Mouse (Mus musculus) hindbrain, embryonic 13.5 days (tissue): ENCODE data around the gene Plau. TPM values are rescaled to one million over a fixed set of nuclear protein-coding genes. Genes with fewer than 3 reads are reported as not detected.

ENCODE experiments used
- ATAC-seq: fragments of 200-750 bp; cut with Nextera tagmentation; 2 replicates; pipeline ENCODE4 v1.8.0; 2017; ENCODE audit warnings: moderate TSS enrichment; ENCODE audit not compliant: low FRiP score
- H3K27ac ChIP-seq: fragments of 300-500 bp; sonication (generic); 2 replicates; pipeline ENCODE4 v1.5.1; 2015; ENCODE audit warnings: inconsistent platforms, mild to moderate bottlenecking, moderate library complexity
- H3K27me3 ChIP-seq: fragments of 300-500 bp; sonication (generic); 2 replicates; pipeline ENCODE4 v1.6.1; 2015; ENCODE audit warnings: mild to moderate bottlenecking, inconsistent platforms
- H3K36me3 ChIP-seq: fragments of 300-500 bp; sonication (generic); 2 replicates; pipeline ENCODE4 v1.6.1; 2015; ENCODE audit warnings: mild to moderate bottlenecking, inconsistent platforms
- H3K4me1 ChIP-seq: fragments of 300-500 bp; sonication (generic); replicated peaks from 2 replicates; pipeline ENCODE4 v1.6.1; 2015; ENCODE audit warnings: inconsistent platforms
- H3K4me2 ChIP-seq: fragments of 300-500 bp; sonication (generic); 2 replicates; pipeline ENCODE4 v1.6.1; 2015; ENCODE audit warnings: inconsistent platforms, mild to moderate bottlenecking, moderate library complexity
- H3K4me3 ChIP-seq: fragments of 300-500 bp; sonication (generic); 2 replicates; pipeline ENCODE4 v1.5.1; 2015; ENCODE audit warnings: mild to moderate bottlenecking, inconsistent platforms
- H3K9ac ChIP-seq: fragments of 300-500 bp; sonication (generic); 2 replicates; pipeline ENCODE4 v1.6.1; 2015; ENCODE audit warnings: mild to moderate bottlenecking, inconsistent platforms
- H3K9me3 ChIP-seq: fragments of 300-500 bp; sonication (generic); 2 replicates; pipeline ENCODE4 v1.6.1; 2016; ENCODE audit warnings: inconsistent platforms
- WGBS: fragments of 180-500 bp; shearing (Covaris S2); methylation state at CpG from one replicate; pipeline ENCODE4 v1.1.7; 2015; 5-methylcytosine and 5-hydroxymethylcytosine counted together
- polyA plus RNA-seq: library from polyadenylated mRNA; unstranded; fragments of >200 nt; fragmentation: Nextera tagmentation; extraction: Ambion mirVana; gene quantifications from 2 replicates; pipeline ENCODE4 v1.2.1, GENCODE M21; 2015

The Plau gene
- polyA plus RNA-seq, 1 experiment from 2014 or later: 0.40 TPM

DNA sequence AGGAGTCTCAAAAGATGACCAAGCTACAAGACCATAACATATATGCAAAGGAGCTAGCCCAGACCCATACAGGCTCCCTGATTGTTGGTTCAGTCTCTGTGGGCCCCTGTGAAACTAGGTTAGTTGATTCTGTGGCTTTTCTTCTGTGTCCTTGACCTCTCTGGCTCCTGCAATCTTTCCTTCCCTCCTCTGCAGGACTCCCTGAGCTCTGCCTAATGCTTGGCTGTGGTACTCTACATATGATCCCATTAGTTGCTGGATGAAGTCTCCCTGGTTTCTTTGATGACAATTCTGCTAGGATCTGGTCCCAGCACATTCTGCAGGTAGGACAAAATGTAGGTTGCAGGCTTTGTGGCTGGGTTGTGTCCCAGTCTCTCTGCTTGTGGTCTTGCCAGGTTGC, 15.3 kb downstream of the Plau start:
- H3K4me2 ChIP-seq: no peak overlapping the region
- no peaks in the 10 kb centered on the region for H3K36me3 ChIP-seq
- no peak overlapping the region for H3K4me3 ChIP-seq
- no peak overlapping the region for H3K9ac ChIP-seq
- no peaks in the 10 kb centered on the region for H3K9me3 ChIP-seq
- no peaks in the 10 kb centered on the region; the same call in 1 of the 2 replicates for H3K27me3 ChIP-seq
- no peak overlapping the region for H3K27ac ChIP-seq
- H3K4me1 ChIP-seq: no peaks in the 10 kb centered on the region
- ATAC-seq: no peak

DNA sequence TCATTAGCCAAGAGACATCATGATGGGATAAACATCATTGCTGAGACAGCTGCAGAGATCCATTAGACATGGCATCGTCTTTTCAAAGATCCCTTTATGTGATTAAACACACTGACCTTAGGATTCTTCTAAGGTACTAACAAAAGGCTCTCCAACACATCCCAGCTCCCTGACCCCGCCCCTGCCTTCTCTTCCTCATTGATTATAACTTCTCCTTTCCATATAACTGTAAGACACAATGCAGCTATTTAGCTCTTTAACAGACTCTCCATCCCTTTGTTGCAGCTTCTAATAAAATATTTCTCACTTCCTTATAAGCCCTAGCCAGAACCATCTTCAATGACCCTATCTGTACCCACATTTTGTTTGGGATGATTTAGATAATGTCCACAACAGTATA, 24.7 kb downstream of the Plau start:
- H3K4me2 ChIP-seq: no peak overlapping the region
- no peaks in the 10 kb centered on the region for H3K36me3 ChIP-seq
- no peak overlapping the region for H3K27ac ChIP-seq
- H3K9ac ChIP-seq: no peak overlapping the region
- H3K9me3 ChIP-seq: no peaks in the 10 kb centered on the region
- no peak overlapping the region for H3K4me3 ChIP-seq
- WGBS: 65% methylated on average over 2 of the region's 2 CpGs
- ATAC-seq: no peak
- no peaks in the 10 kb centered on the region for H3K4me1 ChIP-seq
- no peaks in the 10 kb centered on the region for H3K27me3 ChIP-seq

GRCm38 (mm10) chr14:20861559-20861958, 25.1 kb downstream of the Plau start:
- 87% methylated on average over 5 of the region's 5 CpGs for WGBS
- no peak overlapping the region for H3K9ac ChIP-seq
- no peak overlapping the region for H3K27ac ChIP-seq
- no peaks in the 10 kb centered on the region for H3K27me3 ChIP-seq
- H3K4me1 ChIP-seq: no peaks in the 10 kb centered on the region
- no peaks in the 10 kb centered on the region for H3K36me3 ChIP-seq
- H3K9me3 ChIP-seq: no peaks in the 10 kb centered on the region
- ATAC-seq: no peak
- H3K4me2 ChIP-seq: no peak overlapping the region
- no peak overlapping the region for H3K4me3 ChIP-seq

- no peak overlapping the region for H3K27ac ChIP-seq
- H3K4me3 ChIP-seq: no peak overlapping the region
- H3K4me2 ChIP-seq: no peak overlapping the region
- WGBS: 77% methylated on average over 6 of the region's 6 CpGs
- H3K4me1 ChIP-seq: no peaks in the 10 kb centered on the region
- no peaks in the 10 kb centered on the region for H3K9me3 ChIP-seq
- ATAC-seq: no peak
- H3K9ac ChIP-seq: no peak overlapping the region
- no peaks in the 10 kb centered on the region for H3K36me3 ChIP-seq
- no peaks in the 10 kb centered on the region for H3K27me3 ChIP-seq
These were observed 27.0 kb downstream of the Plau start for GRCm38 (mm10) chr14:20863306-20864065.

GRCm38 (mm10) chr14:20864192-20864591, 27.7 kb downstream of the Plau start:
- no peak for ATAC-seq
- Histone ChIP-seq H3K9ac (no peak overlapping the region), H3K27me3 (no peaks in the 10 kb centered on the region), H3K27ac (no peak overlapping the region), H3K9me3 (no peaks in the 10 kb centered on the region), H3K4me2 (no peak overlapping the region), H3K36me3 (no peaks in the 10 kb centered on the region), H3K4me3 (no peak overlapping the region), H3K4me1 (no peaks in the 10 kb centered on the region)
- 66% methylated on average over 4 of the region's 4 CpGs for WGBS

GRCm38 (mm10) chr14:20865604-20866003, 29.1 kb downstream of the Plau start:
- Histone ChIP-seq H3K9ac (no peak overlapping the region), H3K4me3 (no peak overlapping the region), H3K4me2 (no peak overlapping the region), H3K9me3 (no peaks in the 10 kb centered on the region), H3K27me3 (no peaks in the 10 kb centered on the region), H3K4me1 (no peaks in the 10 kb centered on the region), H3K36me3 (no peaks in the 10 kb centered on the region), H3K27ac (no peak overlapping the region)
- WGBS: 93% methylated on average over 8 of the region's 8 CpGs
- ATAC-seq: no peak

DNA sequence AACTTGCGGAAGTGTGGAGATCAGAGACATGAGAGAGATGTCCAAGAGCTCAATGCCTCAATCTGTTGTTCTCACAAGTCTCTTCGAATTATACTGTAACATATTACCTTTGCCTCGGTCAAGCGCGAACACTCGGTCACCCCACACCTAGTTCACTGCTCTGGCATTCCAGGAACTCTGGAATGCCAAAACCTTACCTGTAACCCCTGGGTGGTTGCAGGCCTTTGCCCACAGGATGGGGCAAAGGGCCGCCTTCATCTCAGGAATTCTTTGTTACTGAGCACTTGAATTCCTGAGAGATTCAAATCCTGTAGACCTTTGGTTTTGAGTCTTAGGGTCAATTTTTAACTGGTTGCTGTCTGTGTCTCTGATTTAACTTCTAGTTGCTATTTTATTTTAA, 29.9 kb downstream of the Plau start:
- 96% methylated on average over 7 of the region's 7 CpGs for WGBS

DNA sequence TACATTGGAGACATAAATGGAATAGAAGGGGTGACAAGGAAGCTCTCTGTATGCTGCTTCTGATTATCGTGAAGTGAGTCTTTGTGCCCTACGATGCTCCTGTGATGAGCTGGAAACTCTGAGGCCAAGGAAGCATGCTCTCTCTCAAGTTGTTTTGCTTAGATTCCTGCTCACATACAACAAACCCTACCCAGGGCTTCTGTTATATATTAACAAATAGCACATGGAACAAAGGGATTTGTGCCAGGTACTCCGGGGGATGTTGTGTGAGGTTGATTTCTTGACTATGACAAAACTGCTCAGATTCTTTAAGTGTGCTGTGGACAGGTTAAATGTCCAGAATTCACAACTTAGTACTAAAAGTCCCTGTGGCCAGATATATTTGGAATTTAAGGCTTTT, 33.6 kb downstream of the Plau start:
- 0 out of 2 replicates have a peak, but pooled peaks cover 8% of the 10 kb centered on the region for H3K27me3 ChIP-seq
- WGBS: 88% methylated on average over 3 of the region's 3 CpGs
- no peak for ATAC-seq

More for the DNA sequence above, 29.9 kb downstream of the Plau start:
- Histone ChIP-seq H3K4me3 (no peak overlapping the region), H3K36me3 (no peaks in the 10 kb centered on the region), H3K9me3 (no peaks in the 10 kb centered on the region), H3K4me2 (no peak overlapping the region), H3K4me1 (no peaks in the 10 kb centered on the region), H3K27ac (no peak overlapping the region), H3K9ac (no peak overlapping the region), H3K27me3 (no peaks in the 10 kb centered on the region)
- ATAC-seq: no peak

GRCm38 (mm10) chr14:20871495-20871894, 35.0 kb downstream of the Plau start:
- 90% methylated on average over 1 of the region's 1 CpGs for WGBS
- H3K9me3 ChIP-seq: no peaks in the 10 kb centered on the region
- no peaks in the 10 kb centered on the region for H3K36me3 ChIP-seq
- no peak overlapping the region for H3K4me2 ChIP-seq
- H3K27me3 ChIP-seq: 0 out of 2 replicates have a peak, but pooled peaks cover 8% of the 10 kb centered on the region
- H3K4me3 ChIP-seq: no peak overlapping the region
- no peaks in the 10 kb centered on the region for H3K4me1 ChIP-seq
- H3K9ac ChIP-seq: no peak overlapping the region
- ATAC-seq: no peak
- H3K27ac ChIP-seq: no peak overlapping the region

More for the DNA sequence above, 33.6 kb downstream of the Plau start:
- H3K4me1 ChIP-seq: no peaks in the 10 kb centered on the region
- H3K4me2 ChIP-seq: no peak overlapping the region
- no peak overlapping the region for H3K27ac ChIP-seq
- no peak overlapping the region for H3K9ac ChIP-seq
- no peaks in the 10 kb centered on the region for H3K9me3 ChIP-seq
- H3K36me3 ChIP-seq: no peaks in the 10 kb centered on the region
- H3K4me3 ChIP-seq: no peak overlapping the region

DNA sequence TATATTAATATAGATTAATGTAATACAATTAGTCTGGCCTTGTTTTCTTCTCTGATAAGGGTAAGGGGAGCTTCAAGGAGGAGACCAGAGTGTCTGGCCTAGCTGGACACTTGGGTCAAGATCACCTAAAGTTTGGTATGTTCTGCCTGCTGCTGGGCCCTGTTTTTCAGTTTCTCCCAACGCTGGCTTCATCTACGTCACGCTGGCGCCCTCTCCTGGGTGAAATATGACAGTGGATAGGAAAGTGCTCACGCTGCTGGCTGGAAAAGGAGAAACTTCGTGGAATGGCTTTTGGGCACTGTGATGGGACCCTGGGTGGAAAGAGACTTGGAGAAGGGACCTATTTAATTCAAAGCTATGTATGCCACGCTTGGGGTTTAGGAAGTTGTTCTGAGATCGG, 36.8 kb downstream of the Plau start:
- Histone ChIP-seq H3K27me3 (0 out of 2 replicates have a peak, but pooled peaks cover 8% of the 10 kb centered on the region), H3K36me3 (no peaks in the 10 kb centered on the region), H3K9ac (no peak overlapping the region), H3K4me3 (no peak overlapping the region), H3K4me1 (no peaks in the 10 kb centered on the region), H3K9me3 (no peaks in the 10 kb centered on the region), H3K27ac (no peak overlapping the region), H3K4me2 (no peak overlapping the region)
- ATAC-seq: no peak
- WGBS: 3% methylated on average over 8 of the region's 8 CpGs

GRCm38 (mm10) chr14:20873931-20874330, 37.5 kb downstream of the Plau start:
- no peak overlapping the region for H3K4me2 ChIP-seq
- H3K27me3 ChIP-seq: 0 out of 2 replicates have a peak, but pooled peaks cover 8% of the 10 kb centered on the region
- no peaks in the 10 kb centered on the region for H3K36me3 ChIP-seq
- ATAC-seq: no peak
- 0 out of 2 replicates have a peak overlapping the region, but pooled peaks have one; percentile 35 for H3K9ac ChIP-seq
- H3K9me3 ChIP-seq: no peaks in the 10 kb centered on the region
- no peak overlapping the region for H3K27ac ChIP-seq
- WGBS: 58% methylated on average over 6 of the region's 6 CpGs
- no peaks in the 10 kb centered on the region for H3K4me1 ChIP-seq
- H3K4me3 ChIP-seq: no peak overlapping the region

DNA sequence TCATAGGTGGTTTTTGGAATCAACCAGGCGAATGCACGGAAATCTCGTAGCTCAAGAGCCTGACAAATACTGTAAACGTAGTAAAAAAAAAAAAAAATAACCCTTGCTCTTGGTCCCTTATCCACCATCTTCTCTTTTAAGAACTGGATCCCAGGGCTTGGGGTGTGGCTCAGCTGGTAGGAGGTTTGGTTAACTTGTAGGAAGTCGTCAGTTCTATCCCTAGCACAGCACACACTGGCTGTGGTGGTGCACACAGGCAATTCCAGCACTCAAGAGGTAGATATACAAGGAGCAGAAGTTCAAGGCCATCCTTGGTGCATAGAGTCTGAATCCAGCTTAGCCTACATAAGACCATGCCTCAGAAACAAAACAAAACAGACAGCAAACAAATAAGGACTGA, 48.2 kb downstream of the Plau start:
- H3K4me2 ChIP-seq: no peak overlapping the region
- H3K9me3 ChIP-seq: no peaks in the 10 kb centered on the region
- no peak overlapping the region for H3K4me3 ChIP-seq
- H3K4me1 ChIP-seq: peaks cover 4% of the 10 kb centered on the region; the same call in 1 of the 2 replicates
- 85% methylated on average over 5 of the region's 5 CpGs for WGBS
- H3K27me3 ChIP-seq: no peaks in the 10 kb centered on the region
- H3K9ac ChIP-seq: no peak overlapping the region
- no peak overlapping the region for H3K27ac ChIP-seq
- H3K36me3 ChIP-seq: no peaks in the 10 kb centered on the region
- ATAC-seq: no peak
